In genomic region chr1:87645041-87645440, GRCm38 (mm10) we compare ENCODE assay signal across 14 mouse cellular contexts. TPM values are rescaled to one million over a fixed set of nuclear protein-coding genes. Genes with fewer than 3 reads are reported as not detected.
A peak's percentile ranks its signal among the peaks of the same experiment; 100 is the strongest.
DNase-seq lines count a peak whose midpoint lies in the region; ATAC-seq lines count a peak whose summit lies in the region.
"Had no signal": no experiment of that assay in that cellular context is flagged by ENCODE, and none has a peak within 500 bp of the region (broad histone marks: within the 10 kb centered on the region; RNA-seq: fewer than 3 reads in every experiment).

No protein-coding gene starts in this region.

- peak; percentile 15 for DNase-seq in heart, postnatal 4 days
- DNase-seq in heart, postnatal 14 days: no peak
- peak; percentile 19 for DNase-seq in midbrain, embryonic 14.5 days
- peak; percentile 57 for DNase-seq in adrenal gland, postnatal 10 days
- DNase-seq in embryonic facial prominence, embryonic 10.5 days (ENCODE audit: low spot score): no peak
- DNase-seq: right cerebral cortex, adult 18-20 months; thymus, adult 18-20 months had no signal

- no peaks in the 10 kb centered on the region for H3K4me1 ChIP-seq in midbrain, embryonic 14.5 days (ENCODE audit: control insufficient read depth, insufficient read depth, low read length)
- H3K4me1 ChIP-seq in midbrain, embryonic 15.5 days: no peaks in the 10 kb centered on the region
- H3K4me1 ChIP-seq in liver, embryonic 15.5 days (replicated peaks): peaks cover 62% of the 10 kb centered on the region
- no peaks in the 10 kb centered on the region for H3K4me1 ChIP-seq in intestine, embryonic 15.5 days (replicated peaks)
- peaks cover 9% of the 10 kb centered on the region for H3K4me1 ChIP-seq in embryonic facial prominence, embryonic 10.5 days
- H3K4me1 ChIP-seq: limb, embryonic 13.5 days; midbrain, embryonic 12.5 days; neural tube, embryonic 12.5 days had no signal

- no peaks in the 10 kb centered on the region for H3K36me3 ChIP-seq in midbrain, embryonic 14.5 days (ENCODE audit: control insufficient read depth, insufficient read depth, low read length)
- H3K36me3 ChIP-seq in midbrain, embryonic 15.5 days (replicated peaks): no peaks in the 10 kb centered on the region
- H3K36me3 ChIP-seq in liver, embryonic 15.5 days (replicated peaks): no peaks in the 10 kb centered on the region
- no peaks in the 10 kb centered on the region for H3K36me3 ChIP-seq in intestine, embryonic 15.5 days
- no peaks in the 10 kb centered on the region for H3K36me3 ChIP-seq in embryonic facial prominence, embryonic 10.5 days (replicated peaks)
- H3K36me3 ChIP-seq: limb, embryonic 13.5 days; midbrain, embryonic 12.5 days; neural tube, embryonic 12.5 days had no signal

- H3K4me2 ChIP-seq in midbrain, embryonic 14.5 days (ENCODE audit: low read length): no peak overlapping the region
- no peak overlapping the region for H3K4me2 ChIP-seq in midbrain, embryonic 15.5 days
- no peak overlapping the region for H3K4me2 ChIP-seq in liver, embryonic 15.5 days
- H3K4me2 ChIP-seq in intestine, embryonic 15.5 days (replicated peaks): no peak overlapping the region
- H3K4me2 ChIP-seq: limb, embryonic 13.5 days; midbrain, embryonic 12.5 days; neural tube, embryonic 12.5 days had no signal

- H3K9me3 ChIP-seq in midbrain, embryonic 14.5 days (ENCODE audit: control insufficient read depth, low read length): no peaks in the 10 kb centered on the region
- no peaks in the 10 kb centered on the region for H3K9me3 ChIP-seq in midbrain, embryonic 15.5 days
- no peaks in the 10 kb centered on the region for H3K9me3 ChIP-seq in liver, embryonic 15.5 days (replicated peaks)
- H3K9me3 ChIP-seq in intestine, embryonic 15.5 days: no peaks in the 10 kb centered on the region
- no peaks in the 10 kb centered on the region for H3K9me3 ChIP-seq in embryonic facial prominence, embryonic 10.5 days
- H3K9me3 ChIP-seq: limb, embryonic 13.5 days; midbrain, embryonic 12.5 days; neural tube, embryonic 12.5 days had no signal

- H3K4me3 ChIP-seq in midbrain, embryonic 14.5 days (replicated peaks; ENCODE audit: low read depth, low read length): no peak overlapping the region
- H3K4me3 ChIP-seq in midbrain, embryonic 15.5 days: no peak overlapping the region
- no peak overlapping the region for H3K4me3 ChIP-seq in liver, embryonic 15.5 days (replicated peaks)
- H3K4me3 ChIP-seq in intestine, embryonic 15.5 days (replicated peaks): no peak overlapping the region
- H3K4me3 ChIP-seq in embryonic facial prominence, embryonic 10.5 days: no peak overlapping the region
- H3K4me3 ChIP-seq: limb, embryonic 13.5 days; midbrain, embryonic 12.5 days; neural tube, embryonic 12.5 days had no signal

- ATAC-seq in midbrain, embryonic 14.5 days (ENCODE audit: low FRiP score, low TSS enrichment): no peak
- no peak for ATAC-seq in midbrain, embryonic 15.5 days (replicated peaks)
- ATAC-seq in liver, embryonic 15.5 days (ENCODE audit: insufficient read depth): no peak
- no peak for ATAC-seq in intestine, embryonic 15.5 days
- ATAC-seq: inflammation-experienced regulatory T-cells, adult 6 months had no signal

- WGBS in midbrain, embryonic 14.5 days: 78% methylated on average over 7 of the region's 7 CpGs
- WGBS in midbrain, embryonic 15.5 days: 71% methylated on average over 7 of the region's 7 CpGs
- WGBS in liver, embryonic 15.5 days (ENCODE audit: insufficient replicate concordance): 66% methylated on average over 7 of the region's 7 CpGs
- 64% methylated on average over 7 of the region's 7 CpGs for WGBS in intestine, embryonic 15.5 days
- 77% methylated on average over 7 of the region's 7 CpGs for WGBS in embryonic facial prominence, embryonic 10.5 days

- intact Hi-C loops in heart, postnatal 14 days (cut with DNase I): no loop called here

- H3K27ac ChIP-seq in midbrain, embryonic 14.5 days (replicated peaks; ENCODE audit: low read depth, low read length): no peak overlapping the region
- no peak overlapping the region for H3K27ac ChIP-seq in midbrain, embryonic 15.5 days
- H3K27ac ChIP-seq in liver, embryonic 15.5 days (replicated peaks): peak overlapping the region; percentile 51; the same call in 1 of the 2 replicates
- no peak overlapping the region for H3K27ac ChIP-seq in intestine, embryonic 15.5 days
- H3K27ac ChIP-seq in embryonic facial prominence, embryonic 10.5 days (replicated peaks): no peak overlapping the region
- H3K27ac ChIP-seq: limb, embryonic 13.5 days; midbrain, embryonic 12.5 days; neural tube, embryonic 12.5 days had no signal

- H3K27me3 ChIP-seq in midbrain, embryonic 14.5 days (ENCODE audit: control insufficient read depth, insufficient read depth, low read length): no peaks in the 10 kb centered on the region
- no peaks in the 10 kb centered on the region for H3K27me3 ChIP-seq in midbrain, embryonic 15.5 days (replicated peaks)
- no peaks in the 10 kb centered on the region for H3K27me3 ChIP-seq in liver, embryonic 15.5 days
- no peaks in the 10 kb centered on the region for H3K27me3 ChIP-seq in intestine, embryonic 15.5 days (replicated peaks)
- H3K27me3 ChIP-seq in embryonic facial prominence, embryonic 10.5 days (replicated peaks; ENCODE audit: low read depth, poor library complexity, severe bottlenecking): no peaks in the 10 kb centered on the region
- H3K27me3 ChIP-seq: limb, embryonic 13.5 days; midbrain, embryonic 12.5 days; neural tube, embryonic 12.5 days had no signal

- H3K9ac ChIP-seq in midbrain, embryonic 14.5 days (replicated peaks; ENCODE audit: low read length): no peak overlapping the region
- H3K9ac ChIP-seq in midbrain, embryonic 15.5 days: no peak overlapping the region
- no peak overlapping the region for H3K9ac ChIP-seq in liver, embryonic 15.5 days
- no peak overlapping the region for H3K9ac ChIP-seq in intestine, embryonic 15.5 days
- H3K9ac ChIP-seq: limb, embryonic 13.5 days; midbrain, embryonic 12.5 days; neural tube, embryonic 12.5 days had no signal

RNA-seq across cellular contexts. Expression of gene Inpp5d, which starts 24.9 kb away (rescaled TPM):
- total RNA-seq in heart, postnatal 4 days (2021): 10 to 100 TPM; 10.7 to 15.6 TPM
- total RNA-seq in heart, postnatal 14 days (2021): 10 to 100 TPM; 16.4 to 18.1 TPM
- polyA plus RNA-seq in midbrain, embryonic 14.5 days (2014; fragmentation: Nextera tagmentation; extraction: Ambion mirVana): 1.9 and 4.6 TPM in 2 replicates
- polyA plus RNA-seq in midbrain, embryonic 15.5 days (2015; fragmentation: Nextera tagmentation; extraction: Ambion mirVana): 4.8 and 5.4 TPM in 2 replicates
- 10 to 100 TPM; 15.8 to 18.8 TPM for total RNA-seq in adrenal gland, postnatal 10 days (2021)
- polyA plus RNA-seq in liver, embryonic 15.5 days (2015; fragmentation: Nextera tagmentation; extraction: Ambion mirVana): 10.9 and 13.4 TPM in 2 replicates
- polyA plus RNA-seq in intestine, embryonic 15.5 days (2015; fragmentation: Nextera tagmentation; extraction: Ambion mirVana): 4.0 and 4.3 TPM in 2 replicates
- polyA plus RNA-seq in embryonic facial prominence, embryonic 10.5 days (2016; fragmentation: Nextera tagmentation; extraction: Ambion mirVana): 4.0 and 5.3 TPM in 2 replicates

Comparison
In these comparisons a context has a peak if more than half of its experiments do, and no peak if none do; other contexts are left out.
1. DNase-seq: peak in heart, postnatal 4 days (single experiment), midbrain, embryonic 14.5 days (single experiment) and adrenal gland, postnatal 10 days (single experiment); none in heart, postnatal 14 days (0 of 2) and embryonic facial prominence, embryonic 10.5 days (single experiment).